Mouse (Mus musculus): ENCODE measurements around the gene Elmo2.

Elmo2 gene

DNA sequence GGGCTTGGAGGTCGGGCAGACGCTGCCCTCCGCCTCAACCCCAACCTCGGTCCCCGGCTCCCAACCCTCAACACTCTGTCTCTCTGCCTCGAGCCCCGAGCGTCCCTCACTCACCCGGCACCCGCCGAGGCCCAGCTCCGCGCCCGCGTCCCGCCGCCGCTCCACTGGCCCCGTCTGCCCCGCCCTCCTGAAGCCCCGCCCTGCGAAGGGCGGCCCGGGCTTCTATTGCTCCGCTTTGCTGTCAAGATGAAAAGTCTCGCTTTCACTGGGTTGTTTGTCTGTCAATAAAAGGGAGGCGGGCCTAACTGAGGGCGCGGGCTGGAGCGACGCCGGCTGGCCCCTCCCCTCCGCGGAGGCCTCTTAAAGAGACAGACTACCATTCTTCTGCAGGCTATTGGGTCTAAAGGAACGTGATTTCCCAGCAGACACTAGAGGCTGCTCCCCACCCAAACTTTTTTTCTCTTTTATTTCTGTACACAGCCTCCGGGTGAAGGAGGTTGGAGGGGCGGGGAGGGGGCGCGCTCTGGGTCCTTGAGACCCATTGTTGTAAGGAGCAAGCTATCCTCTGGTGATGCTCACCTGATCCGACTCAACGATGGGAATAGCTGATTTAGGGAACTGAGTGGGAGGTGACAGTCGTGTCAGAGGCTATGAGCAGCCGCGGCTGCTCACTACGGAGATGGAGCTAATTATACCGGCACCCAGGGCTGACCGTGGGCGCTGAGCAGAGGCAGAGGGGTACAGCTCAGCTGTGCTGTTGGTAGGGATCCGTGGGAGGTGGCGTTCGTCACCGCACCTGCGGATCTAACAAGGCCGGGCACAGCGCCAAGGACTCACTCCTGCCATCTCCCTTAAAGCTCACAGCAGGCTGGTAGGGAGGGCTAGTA, at the start of gene Elmo2:
TSS of gene Elmo2 (minus strand) at position 176 of the 887 bp plus-strand sequence.
- peak; percentile 97 for DNase-seq (ENCODE audit: low spot score)

DNA sequence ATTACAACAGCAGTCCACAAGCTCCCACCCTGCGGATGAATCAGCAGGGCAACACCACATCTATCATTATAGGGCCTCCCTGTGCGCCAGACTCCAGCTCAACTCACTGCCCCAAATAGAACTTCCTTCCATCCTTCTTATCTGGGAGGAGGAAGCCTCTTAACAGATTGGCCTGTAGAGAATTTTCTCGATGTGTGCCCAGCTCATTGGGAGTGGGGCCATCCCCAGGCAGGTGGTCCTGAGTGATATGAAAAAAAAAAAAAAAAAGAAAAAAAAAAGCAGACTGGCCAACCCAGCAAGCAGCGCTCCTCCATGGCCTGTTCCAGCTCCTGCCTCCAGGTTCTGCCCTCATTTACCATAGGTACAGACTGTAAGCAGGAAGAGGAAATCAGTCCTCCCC, 49.7 kb upstream of the Elmo2 start:
- no peak for DNase-seq (ENCODE audit: low spot score)

DNA sequence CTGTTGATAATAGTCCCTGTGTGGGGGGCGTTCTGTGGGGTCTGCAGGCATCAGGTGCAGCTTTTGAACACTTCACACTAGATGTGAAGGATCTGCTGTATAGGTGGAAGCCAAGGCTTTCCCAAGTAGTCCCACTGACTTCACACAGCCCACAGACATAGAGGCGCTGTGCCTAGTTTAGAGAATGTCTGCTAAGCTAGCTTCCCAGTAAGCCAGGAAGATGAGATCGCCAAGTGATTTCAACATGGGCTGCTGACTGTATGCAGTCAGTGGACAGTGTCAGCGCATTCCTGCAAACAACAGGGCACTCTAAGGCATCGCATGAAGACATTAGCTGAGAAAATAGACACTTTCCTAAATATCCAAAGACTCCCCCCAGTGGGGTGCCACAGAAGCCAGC, 49.2 kb upstream of the Elmo2 start:
- DNase-seq (ENCODE audit: low spot score): no peak

DNA sequence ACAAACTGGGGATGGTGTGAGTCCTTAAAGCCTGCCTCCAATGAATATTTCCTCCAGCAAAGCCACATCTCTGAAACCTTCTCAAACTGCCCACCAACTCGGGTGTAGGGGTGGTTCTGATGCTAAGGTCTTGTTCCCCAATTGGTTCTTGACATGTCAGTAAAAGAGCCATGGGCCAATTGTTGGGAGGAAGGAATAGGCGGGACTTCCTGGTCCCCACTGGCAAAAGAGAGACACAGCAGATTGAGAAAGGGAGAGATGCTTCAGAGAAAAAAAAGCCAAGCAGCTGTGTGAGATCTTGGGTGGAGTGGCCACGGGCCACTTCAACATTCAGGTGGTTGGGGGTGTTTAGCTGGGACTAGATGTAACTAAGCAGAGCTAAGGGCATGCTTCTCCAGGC, 44.8 kb upstream of the Elmo2 start:
- no peak for DNase-seq (ENCODE audit: low spot score)

DNA sequence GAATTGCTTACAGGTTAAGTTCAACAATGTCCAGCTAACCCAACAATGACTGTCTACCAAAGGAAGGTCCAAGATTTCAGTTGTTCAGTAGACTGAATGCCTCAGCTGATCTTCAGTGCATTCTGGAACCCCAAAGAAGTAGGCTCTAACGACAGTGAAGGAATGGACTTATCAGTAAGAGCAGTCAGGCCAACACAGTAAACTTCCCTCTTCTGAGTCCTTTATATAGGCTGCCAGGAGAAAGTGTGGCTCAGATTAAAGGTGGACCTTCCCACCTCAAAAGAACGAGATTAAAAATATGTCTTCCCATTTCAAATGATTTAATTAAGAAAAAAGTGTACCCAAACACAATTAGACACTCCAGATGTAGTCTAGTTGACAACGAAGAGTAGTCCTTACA, 44.1 kb upstream of the Elmo2 start:
- no peak for DNase-seq (ENCODE audit: low spot score)

DNA sequence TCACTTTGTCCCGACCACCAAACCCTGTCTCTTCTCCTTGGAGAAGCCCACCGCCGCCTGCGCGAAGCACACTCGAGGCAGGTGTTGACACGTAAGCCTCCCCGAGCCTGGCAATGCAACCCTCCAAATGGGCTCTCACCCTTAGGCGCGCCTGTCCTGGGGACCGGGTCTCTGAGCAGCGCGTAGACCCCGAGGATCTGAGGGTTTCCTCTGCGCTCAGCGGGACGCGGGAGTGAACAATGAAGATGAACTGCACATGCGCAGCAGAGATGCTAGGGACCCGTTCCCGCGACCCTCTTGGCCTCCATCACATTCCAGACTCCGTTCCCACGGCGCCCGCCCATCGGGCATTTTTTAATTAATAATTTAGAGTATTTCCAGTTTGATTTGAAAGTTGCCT, 42.2 kb upstream of the Elmo2 start, which contains the start of gene Zfp663:
TSS of gene Zfp663 (minus strand) at position 234 of the 400 bp plus-strand sequence.
- no peak for DNase-seq (ENCODE audit: low spot score)

DNA sequence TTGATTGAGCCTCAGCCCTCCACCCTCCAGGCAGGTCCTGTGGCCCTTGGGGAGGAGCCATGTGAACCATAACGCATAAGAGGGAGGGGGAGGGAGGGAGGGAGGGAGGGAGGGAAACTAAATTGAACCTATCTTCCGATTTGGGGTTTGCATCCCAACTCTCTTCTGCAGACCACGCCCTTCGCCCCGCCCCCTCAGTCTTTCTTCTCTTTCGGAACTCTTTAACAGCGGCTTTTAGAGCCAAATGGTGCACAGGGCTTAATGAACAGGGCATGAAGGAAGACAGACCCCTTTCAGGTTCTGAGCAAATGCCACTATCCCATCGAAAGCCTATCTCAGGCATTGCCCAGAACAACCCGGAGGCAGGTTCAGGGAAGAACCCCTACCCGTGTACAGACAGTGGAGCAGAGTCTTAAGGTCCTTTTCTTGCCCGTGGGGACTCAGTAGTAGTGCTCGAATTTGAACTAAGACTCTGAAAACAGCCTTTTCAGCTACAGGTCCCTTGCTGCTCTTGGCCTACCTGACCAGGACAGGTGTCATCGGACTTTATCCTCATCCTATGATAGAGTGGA, 41.7 kb upstream of the Elmo2 start:
- no peak for DNase-seq (ENCODE audit: low spot score)

DNA sequence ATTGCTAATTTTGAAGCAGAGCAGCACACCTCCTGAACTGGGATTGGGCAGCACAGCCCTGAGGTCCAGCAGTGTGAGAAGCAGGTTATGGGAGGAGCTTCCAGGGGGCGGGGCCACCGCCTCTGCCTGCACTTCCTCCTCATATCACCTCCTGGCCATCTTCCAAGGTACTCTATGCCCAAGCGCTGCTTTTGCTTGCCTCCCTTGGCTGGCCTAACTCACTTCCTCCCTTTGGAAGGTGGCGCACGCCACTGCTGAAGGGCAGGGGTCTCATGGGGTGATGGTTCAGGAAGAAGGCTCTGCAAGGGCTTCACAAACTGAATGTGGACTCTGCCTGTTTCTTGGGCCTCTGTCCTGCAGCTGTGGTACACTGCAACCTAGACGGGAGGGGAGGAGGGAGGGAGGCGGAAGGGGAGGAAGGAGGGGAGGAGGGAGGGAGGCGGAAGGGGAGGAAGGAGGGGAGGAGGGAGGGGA, 40.8 kb upstream of the Elmo2 start:
- DNase-seq (ENCODE audit: low spot score): peak; percentile 22

DNA sequence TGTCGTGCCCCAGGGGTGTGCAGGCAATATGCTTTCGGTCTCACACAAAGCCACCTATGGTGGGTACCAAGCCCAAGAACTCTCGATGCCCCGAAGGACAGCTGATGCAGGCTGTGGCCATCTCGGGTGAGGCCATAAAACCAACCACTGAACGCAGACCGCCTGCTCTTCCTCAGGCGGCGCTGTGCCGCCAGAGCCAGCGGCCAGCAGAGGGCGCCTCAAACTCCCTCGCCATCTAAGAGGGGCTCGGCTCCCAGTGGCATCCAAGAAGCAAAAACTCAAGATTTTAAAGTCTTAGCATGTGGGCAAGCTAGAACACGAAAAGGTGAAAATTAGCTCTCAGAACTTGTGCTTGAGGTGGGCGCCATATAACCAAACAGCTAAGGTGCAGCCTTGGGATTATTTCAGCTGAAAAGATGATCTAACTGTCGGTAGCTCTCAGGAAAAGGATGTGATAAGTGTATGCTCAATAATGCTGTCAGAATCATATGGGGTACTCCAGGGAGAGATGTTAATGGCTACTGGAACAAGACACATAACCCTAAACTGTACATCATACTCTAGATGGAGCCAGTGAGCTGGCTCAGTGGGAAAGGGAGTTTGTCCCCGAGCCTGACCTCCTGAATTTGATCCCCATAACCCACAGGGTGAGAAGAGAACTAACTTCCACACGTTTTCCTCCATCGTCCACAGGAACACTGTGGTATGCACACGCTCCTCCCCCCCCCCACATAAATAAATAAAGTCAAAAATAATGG, 38.2 kb upstream of the Elmo2 start:
- peak; percentile 11 for DNase-seq (ENCODE audit: low spot score)

DNA sequence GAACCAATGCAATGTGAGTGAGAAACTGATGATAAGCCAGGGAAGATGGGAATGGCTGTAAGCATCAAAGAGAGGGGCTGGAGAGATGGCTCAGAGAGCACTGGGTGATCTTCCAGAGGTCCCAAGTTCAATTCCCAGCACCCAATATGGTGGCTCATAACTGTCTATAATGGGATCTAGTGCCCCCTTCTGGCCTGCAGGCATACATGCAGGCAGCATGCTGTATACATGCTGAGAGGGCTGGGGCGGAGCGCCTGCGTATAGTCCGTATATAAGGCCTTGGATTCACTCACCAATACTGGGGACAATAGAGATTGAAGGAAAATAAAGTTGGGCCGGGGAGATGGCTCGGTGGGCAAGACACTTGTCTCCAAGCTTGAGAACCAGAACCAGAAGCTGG, 37.0 kb upstream of the Elmo2 start:
- no peak for DNase-seq (ENCODE audit: low spot score)

DNA sequence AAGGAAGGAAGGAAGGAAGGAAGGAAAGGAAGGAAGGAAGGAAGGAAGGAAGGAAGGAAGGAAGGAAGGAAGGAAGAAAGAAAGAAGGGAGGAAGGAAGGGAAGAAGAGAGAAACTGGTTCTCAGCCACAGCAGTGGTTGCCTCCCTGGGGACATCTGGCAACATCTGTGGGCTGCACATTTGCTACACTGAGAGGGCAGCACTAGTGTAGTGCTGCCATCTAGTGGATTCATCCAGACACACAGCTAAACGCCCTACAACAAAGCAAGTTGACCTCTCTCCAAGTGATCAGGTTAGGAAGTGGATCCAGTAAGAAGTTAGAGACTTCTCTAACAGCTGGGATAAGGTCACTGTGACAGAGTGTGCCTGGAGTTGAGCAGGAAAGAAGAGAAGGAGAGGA, 34.6 kb upstream of the Elmo2 start:
- DNase-seq (ENCODE audit: low spot score): peak; percentile 29

DNA sequence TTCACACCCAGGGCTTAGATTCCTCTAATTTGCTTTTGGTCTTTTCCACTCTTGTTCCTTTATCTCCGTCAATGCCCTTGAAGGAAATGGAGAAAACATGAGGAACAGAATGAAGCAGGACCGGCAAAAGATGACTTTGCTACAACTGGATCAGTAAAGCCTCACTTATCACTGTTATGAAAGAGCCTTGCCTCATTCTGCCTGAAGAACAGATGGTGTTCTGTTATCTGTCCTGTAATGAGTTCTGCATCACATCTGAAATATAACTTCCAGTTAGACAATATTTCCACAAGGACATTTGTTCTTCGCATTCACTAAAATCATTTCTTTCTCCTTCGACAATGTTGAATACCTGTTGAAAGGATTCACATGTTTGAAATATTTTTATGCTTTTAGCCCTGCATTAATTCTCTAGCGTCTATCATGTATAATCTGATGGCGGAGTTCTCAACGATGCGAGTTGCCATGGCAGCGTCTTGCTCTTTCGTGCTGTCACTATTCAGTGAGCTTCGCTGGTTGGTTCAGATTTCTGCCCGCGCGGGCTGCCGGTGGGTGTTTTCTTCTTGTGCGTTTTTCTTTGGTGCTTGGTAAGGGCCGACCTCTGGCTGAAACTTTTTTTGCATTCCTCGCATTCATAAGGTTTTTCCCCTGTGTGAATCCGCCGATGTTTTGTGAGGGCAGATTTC, 25.7 kb upstream of the Elmo2 start:
- DNase-seq (ENCODE audit: low spot score): no peak

DNA sequence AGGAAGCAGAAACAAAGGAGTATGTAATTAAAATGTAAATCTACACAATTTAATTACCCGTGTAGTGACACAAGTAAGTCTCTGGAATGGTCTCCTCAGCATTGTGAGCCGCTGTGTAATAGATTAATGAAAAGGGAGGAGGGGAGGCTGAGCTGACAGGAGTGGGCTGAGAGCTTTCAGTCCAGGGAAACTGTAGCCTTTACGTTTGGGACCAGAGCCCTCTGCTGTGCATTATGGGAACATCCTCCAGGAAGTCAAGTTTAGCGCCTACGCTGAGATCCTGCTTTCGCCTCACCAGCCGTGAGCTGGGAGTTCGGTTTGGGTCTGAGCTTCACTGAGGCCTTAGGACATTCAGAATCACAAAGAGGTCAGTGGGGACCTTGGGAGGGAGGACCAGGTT, 23.2 kb upstream of the Elmo2 start:
- DNase-seq (ENCODE audit: low spot score): no peak

DNA sequence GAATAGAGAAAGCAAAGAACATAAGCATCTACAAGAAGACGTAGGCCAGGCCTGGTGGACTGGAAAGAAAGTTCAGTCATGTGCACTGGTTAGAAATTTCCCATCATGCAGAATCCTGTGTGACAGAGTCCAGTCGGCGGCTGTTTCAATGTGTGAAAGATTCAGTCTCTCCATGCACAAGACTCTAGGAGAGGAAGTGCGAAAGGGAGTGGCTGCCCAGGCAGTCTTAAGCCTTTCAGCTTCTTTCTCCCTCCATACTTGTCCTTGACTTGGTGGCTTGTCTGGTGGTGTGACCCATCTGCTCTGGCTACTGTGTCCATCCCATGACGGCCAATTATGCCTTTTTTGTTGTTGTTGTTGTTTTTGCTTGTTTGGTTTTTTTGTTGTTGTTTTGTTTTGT, 19.9 kb upstream of the Elmo2 start:
- DNase-seq (ENCODE audit: low spot score): no peak

DNA sequence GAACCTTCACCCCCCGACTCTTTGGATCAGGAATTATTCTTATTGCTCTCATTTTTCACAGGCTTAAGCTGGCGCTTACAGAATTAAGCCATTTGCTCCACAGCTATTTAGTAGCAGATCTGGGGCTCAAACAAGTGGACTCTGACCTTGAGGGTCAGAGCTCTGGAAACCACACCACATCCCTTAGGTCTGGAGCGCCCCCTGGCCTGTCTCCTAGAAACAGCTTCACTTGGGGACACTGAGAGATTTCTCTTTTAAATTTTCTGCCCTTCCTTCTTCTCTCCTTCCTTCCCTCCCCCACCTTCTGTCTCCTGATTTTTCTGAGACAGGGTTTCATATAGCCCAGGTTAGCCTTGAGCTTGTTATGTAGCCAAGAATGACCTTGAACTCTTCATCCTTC, 10.9 kb upstream of the Elmo2 start:
- no peak for DNase-seq (ENCODE audit: low spot score)

DNA sequence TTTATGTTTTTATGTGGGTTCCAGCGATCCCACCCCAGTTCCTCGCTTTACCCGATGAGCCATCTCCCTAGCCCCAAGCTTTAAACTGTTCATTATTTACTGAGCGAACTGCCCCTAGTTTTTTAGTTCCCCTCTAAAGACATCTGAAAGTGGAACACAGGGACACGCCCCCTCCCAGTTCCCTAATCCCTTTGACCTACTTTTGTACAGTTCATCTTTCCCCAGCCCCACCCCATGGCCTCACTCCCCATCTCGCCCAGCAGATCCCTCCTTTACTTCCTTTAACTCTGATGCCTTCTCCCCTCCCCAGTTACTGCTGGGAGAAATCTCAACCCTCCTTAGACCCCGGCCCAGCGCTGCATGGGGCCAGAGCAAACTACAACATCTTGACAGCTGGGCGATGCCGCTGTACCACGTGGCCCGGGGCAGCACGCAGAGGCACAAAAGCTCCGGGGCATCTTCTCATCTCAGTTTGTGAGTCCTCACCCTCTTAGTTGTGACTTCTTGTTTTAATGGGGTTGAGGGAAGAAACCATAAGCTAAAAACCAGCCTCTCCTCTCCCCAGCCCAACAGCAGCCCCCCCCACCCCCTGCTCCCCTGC, 6.4 kb upstream of the Elmo2 start:
- no peak for DNase-seq (ENCODE audit: low spot score)

DNA sequence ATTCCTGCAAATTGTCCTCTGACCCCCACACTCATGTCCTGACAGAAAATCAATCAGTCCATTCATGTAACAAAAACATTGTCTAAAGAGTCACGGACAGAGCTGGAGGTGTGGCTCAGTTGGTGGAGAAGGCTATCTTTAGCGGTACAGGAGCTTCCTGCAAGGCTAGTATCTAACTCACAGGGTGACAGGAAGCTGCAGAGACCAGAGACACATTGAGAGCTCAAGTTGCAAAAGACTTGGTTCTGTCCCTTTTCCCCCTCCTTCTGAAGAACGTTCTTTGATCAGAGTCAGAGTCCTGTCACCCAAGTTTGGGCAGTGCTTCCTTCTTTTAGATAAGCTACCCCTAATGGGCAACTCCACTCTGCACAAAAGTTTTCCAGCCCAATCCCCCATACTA, 3.4 kb upstream of the Elmo2 start:
- DNase-seq (ENCODE audit: low spot score): no peak

DNA sequence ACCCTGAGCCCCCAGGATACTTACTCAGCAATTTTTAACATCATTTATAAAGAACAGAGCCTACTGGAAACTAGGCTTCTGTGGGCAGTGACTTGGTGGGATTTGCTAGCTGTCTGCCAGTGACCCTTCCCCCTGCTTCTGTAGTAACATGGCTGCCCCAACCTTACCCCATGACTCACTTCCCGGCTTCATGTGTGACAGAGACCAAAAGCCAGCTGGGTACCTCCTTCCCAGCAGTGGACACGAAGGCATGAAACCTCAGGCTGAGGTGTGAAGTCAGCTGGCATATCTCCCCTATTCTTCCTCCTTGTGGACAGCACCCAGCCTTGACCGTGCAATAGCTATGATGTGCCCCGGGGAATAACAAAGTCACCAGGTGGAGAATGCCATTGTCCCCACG, 2.5 kb upstream of the Elmo2 start:
- no peak for DNase-seq (ENCODE audit: low spot score)

DNA sequence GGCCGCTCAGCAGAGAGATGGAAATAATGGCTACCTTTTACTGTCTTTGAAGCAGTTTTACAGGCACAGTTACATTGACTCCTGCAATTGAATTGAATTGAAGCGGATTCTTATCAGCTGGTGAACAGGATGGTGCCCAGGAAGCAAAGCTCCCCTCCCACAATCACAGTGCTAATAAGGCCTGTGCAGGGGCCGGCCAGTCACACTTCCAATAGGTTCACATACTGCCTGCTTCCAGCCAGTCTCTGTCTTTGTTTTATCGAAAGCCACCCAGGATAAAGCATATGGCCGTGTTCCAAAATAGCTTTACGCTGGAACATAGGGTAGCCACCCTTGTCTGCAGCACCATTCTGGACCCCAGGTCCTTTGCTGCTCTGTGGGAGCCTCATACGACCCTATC, 1.1 kb upstream of the Elmo2 start:
- DNase-seq (ENCODE audit: low spot score): no peak

DNA sequence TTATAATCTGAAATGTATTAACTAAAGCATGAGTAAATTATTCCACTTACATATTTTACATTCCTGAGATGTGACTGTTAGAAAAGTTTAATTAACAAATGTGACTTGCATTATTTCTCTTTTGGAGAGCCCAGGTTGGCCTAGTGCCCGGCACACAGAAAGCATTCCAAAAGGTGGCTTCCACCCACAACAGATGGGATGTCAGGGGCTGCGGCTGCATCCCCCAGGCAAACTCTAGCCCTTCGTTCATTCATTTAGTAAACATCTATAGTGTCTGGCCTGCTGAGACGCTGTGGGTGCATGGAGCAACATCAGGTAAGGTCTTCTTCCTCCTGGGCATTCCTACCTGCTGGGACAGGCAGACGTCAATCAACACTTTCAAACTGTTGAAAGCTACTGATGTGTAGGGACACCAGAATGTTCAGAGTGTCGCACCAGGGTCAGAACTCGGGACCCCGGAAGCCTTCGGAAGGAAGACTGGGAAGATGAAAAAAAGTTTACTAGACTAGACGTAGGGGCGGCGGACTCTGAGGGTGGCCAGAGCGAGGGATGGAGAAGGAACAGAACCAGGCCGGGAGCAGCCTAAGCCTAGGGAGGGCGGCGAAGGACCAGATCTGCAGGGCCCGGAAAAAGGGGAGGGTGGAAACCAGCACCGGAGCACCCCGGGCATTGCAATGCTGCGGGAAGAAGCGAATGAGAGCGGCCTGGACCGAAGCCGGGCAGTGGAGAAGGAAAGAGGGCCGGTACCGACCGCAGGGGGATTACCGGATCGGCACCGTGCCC, 567 bp downstream of the Elmo2 start:
- no peak for DNase-seq (ENCODE audit: low spot score)

DNA sequence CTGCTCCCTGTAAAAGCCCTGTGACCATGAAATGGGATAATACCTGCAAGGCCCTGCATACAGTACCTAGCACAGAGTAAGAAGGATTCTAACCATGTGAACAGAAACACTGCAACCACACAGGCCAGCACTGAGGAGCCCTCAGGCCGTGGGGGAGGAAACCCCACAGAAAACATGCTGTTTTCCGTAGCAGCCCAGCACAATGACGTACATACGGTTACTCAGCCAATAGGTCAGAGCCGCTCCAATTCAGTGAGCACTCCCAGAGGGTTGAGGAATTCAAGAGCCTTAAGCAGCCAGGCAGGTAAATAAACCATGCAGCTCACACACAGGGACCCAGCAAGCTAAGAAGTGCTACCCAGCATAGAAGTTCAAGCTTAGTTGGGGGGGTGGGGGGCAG, 2.4 kb downstream of the Elmo2 start:
- DNase-seq (ENCODE audit: low spot score): no peak

All from c-Kit-positive CD71-positive TER-119-positive erythroid progenitor cells, embryonic 14.5 days (primary cell).